Mouse (Mus musculus): ENCODE measurements around the gene Cd83. TPM values are rescaled to one million over a fixed set of nuclear protein-coding genes. Genes with fewer than 3 reads are reported as not detected.
A peak's percentile ranks its signal among the peaks of the same experiment; 100 is the strongest.

Gene Cd83
- 8.6 and 8.7 TPM in 2 replicates for polyA plus RNA-seq (2014; fragmentation: Nextera tagmentation; extraction: Ambion mirVana)

DNA sequence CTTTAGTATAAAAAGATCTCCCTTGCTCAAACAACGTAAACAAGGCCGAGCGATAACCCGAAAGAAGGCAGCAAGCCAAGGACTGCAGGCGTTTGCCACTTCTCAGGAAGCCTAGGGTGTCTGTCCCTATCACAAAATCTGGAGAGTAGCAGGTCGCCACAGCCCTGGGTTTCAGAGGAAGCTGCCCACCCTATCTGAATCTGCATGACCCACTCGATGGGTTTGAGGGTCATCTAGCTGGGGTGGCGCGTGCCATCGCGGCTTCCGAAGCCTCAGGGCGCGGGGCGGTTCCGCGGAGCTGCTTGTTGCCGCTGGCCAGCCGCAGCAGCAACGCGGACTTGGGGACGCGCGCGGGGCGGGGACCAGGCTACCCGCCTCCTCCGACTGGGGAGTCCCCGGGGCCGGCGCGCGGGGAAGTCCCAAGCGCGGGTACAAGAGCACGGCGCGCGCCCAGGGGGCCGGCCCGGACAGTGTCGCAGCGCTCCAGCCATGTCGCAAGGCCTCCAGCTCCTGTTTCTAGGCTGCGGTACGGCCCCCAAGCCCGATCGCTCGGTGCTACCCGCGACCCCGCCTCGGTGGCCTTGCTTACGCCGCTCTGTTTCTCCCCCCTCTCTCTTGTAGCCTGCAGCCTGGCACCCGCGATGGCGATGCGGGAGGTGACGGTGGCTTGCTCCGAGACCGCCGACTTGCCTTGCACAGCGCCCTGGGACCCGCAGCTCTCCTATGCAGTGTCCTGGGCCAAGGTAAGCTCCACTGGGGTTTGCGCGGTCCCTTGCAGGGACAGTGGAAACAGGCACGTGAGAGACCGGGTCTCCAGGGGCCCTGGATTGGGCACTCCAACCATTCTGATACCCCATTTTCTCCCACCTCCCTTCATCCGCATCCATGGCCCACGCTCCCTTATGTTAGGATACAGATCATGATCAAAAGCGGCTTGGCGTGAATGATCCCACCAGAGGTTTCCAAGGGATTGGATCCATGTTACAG, at the start of gene Cd83:
TSS of gene Cd83 (plus strand) at position 51 of the 987 bp plus-strand sequence.
- DNase-seq (ENCODE audit: low spot score) (peak; percentile 72), ATAC-seq (ENCODE audit: insufficient number of reproducible peaks, low FRiP score, low TSS enrichment, low read depth) (no peak; the same call in 1 of the 2 replicates)
- Histone ChIP-seq H3K9me3 (ENCODE audit: control insufficient read depth, low read length) (no peaks in the 10 kb centered on the region), H3K4me2 (ENCODE audit: low read depth, severe bottlenecking) (peak within 1 kb of the TSS; percentile 98), H3K9ac (ENCODE audit: low read length) (peak within 1 kb of the TSS; percentile 76), H3K4me3 (ENCODE audit: low read depth, low read length) (peak within 1 kb of the TSS; percentile 61), H3K36me3 (ENCODE audit: control insufficient read depth, insufficient read depth, low read length) (no peaks in the 10 kb centered on the region), H3K27me3 (ENCODE audit: control insufficient read depth, insufficient read depth, low read length) (peaks cover 5% of the 10 kb centered on the region; the same call in 1 of the 2 replicates), H3K4me1 (ENCODE audit: control insufficient read depth, insufficient read depth, low read length) (peaks cover 13% of the 10 kb centered on the region), H3K27ac (replicated peaks; ENCODE audit: low read depth, low read length) (no peak within 1 kb of the TSS)
- WGBS, result 5% methylated on average over 65 of the region's 73 CpGs

DNA sequence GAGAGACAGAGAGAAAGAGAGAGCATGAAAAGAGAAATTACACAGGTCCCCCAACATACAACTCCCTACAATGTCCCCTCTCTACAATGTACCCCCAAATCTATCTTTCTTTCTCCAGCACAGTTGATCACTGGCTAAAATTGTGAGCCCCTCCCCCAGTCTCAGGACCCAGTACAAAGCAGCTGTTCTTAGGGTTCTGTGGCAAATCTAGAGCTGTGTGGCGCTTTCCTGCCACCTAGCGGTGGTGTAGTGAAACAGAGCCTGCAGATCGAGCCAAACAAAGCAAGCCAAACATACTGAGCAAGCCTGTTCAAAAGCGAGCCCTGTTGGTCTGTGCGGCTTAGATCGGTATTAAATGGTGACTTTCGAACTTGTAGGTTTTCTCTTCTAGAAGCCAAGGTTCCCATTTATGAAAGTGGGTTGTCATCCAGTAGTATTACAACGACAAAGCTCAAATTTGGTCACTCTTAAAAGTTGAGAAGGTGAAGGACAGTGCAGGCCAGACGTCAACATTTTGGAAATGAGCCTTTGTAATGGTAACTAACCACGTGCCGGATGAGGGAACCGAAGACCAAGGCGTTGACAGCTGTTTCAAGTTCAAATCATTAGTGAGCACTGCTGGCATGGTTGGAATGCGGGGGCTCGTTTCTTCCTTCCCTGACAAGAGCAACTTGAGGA, 44.8 kb upstream of the Cd83 start:
- H3K9ac ChIP-seq (ENCODE audit: low read length), result no peak overlapping the region
- H3K9me3 ChIP-seq (ENCODE audit: control insufficient read depth, low read length), result no peaks in the 10 kb centered on the region
- ATAC-seq (ENCODE audit: insufficient number of reproducible peaks, low FRiP score, low TSS enrichment, low read depth), result no peak
- H3K4me1 ChIP-seq (ENCODE audit: control insufficient read depth, insufficient read depth, low read length), result no peaks in the 10 kb centered on the region
- H3K27ac ChIP-seq (replicated peaks; ENCODE audit: low read depth, low read length), result no peak overlapping the region
- no peaks in the 10 kb centered on the region for H3K27me3 ChIP-seq (ENCODE audit: control insufficient read depth, insufficient read depth, low read length)
- no peak overlapping the region for H3K4me3 ChIP-seq (ENCODE audit: low read depth, low read length)
- H3K36me3 ChIP-seq (ENCODE audit: control insufficient read depth, insufficient read depth, low read length), result no peaks in the 10 kb centered on the region
- WGBS, result 35% methylated on average over 15 of the region's 15 CpGs
- no peak overlapping the region for H3K4me2 ChIP-seq (ENCODE audit: low read depth, severe bottlenecking)
- DNase-seq (ENCODE audit: low spot score), result peak; percentile 93

DNA sequence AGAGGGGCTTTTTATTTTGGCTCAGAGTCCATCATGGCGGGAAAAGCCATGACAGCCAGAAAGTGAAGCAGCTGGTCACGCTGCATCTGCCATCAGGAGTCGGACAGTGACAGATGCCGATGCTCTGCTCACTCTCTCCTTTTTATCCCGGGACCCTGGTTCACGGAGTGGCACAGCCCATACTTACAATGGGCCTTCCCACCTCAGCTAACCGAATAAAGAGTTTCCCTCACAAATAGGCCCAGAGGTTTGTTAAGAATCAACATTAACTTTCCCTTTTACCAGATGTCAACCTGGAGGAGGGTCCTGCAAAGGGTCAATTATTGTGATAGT, 44.3 kb upstream of the Cd83 start:
- no peaks in the 10 kb centered on the region for H3K9me3 ChIP-seq (ENCODE audit: control insufficient read depth, low read length)
- no peaks in the 10 kb centered on the region for H3K27me3 ChIP-seq (ENCODE audit: control insufficient read depth, insufficient read depth, low read length)
- H3K9ac ChIP-seq (ENCODE audit: low read length), result no peak overlapping the region
- H3K4me2 ChIP-seq (ENCODE audit: low read depth, severe bottlenecking), result no peak overlapping the region
- H3K4me3 ChIP-seq (ENCODE audit: low read depth, low read length), result no peak overlapping the region
- DNase-seq (ENCODE audit: low spot score), result no peak
- H3K4me1 ChIP-seq (ENCODE audit: control insufficient read depth, insufficient read depth, low read length), result no peaks in the 10 kb centered on the region
- no peak for ATAC-seq (ENCODE audit: insufficient number of reproducible peaks, low FRiP score, low TSS enrichment, low read depth)
- H3K36me3 ChIP-seq (ENCODE audit: control insufficient read depth, insufficient read depth, low read length), result no peaks in the 10 kb centered on the region
- WGBS, result 78% methylated on average over 7 of the region's 7 CpGs
- no peak overlapping the region for H3K27ac ChIP-seq (replicated peaks; ENCODE audit: low read depth, low read length)

DNA sequence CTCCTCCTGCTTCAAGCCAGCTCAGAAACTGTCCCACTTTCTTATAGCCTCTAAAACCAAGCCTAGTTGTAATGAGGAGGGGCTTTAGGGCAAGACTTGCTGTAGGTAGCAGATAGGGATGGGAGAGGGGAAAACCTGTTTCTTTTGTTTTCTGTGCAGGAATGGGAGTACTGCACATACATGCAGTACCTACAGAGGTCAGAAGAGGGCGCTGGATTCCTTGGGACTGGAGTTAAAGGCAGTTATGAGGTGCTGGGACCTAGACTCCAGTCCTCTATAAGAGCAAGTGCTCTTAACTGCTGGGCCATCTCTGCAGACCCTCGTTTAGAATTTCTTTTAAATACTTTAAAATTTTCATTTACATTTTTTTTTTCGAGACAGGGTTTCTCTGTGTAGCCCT, 41.9 kb upstream of the Cd83 start:
- Histone ChIP-seq H3K4me3 (ENCODE audit: low read depth, low read length) (no peak overlapping the region), H3K4me1 (ENCODE audit: control insufficient read depth, insufficient read depth, low read length) (no peaks in the 10 kb centered on the region), H3K9me3 (ENCODE audit: control insufficient read depth, low read length) (no peaks in the 10 kb centered on the region), H3K9ac (ENCODE audit: low read length) (no peak overlapping the region), H3K27ac (replicated peaks; ENCODE audit: low read depth, low read length) (no peak overlapping the region), H3K36me3 (ENCODE audit: control insufficient read depth, insufficient read depth, low read length) (no peaks in the 10 kb centered on the region), H3K4me2 (ENCODE audit: low read depth, severe bottlenecking) (no peak overlapping the region), H3K27me3 (ENCODE audit: control insufficient read depth, insufficient read depth, low read length) (no peaks in the 10 kb centered on the region)
- ATAC-seq (ENCODE audit: insufficient number of reproducible peaks, low FRiP score, low TSS enrichment, low read depth), result no peak
- 73% methylated on average over 3 of the region's 3 CpGs for WGBS
- no peak for DNase-seq (ENCODE audit: low spot score)

DNA sequence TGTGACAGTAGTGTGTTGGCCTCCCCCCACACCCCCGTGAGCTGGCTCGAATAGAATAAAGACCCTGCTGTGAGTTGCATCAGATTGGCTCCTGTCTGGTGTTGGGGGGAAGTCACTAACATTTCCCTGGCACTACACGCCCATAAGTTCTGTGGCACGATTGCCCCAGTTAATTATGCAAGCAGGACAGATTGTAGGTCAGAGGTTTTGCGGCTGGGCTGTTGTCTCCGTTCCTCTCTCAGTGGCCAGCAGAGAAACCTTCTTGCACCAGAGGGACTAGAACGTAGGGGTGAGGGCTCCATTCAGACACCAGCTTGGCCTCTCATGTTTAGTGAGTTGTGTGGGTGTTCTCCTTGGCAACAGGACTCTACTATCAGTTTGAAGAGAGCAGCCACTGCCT, 40.3 kb upstream of the Cd83 start:
- no peak overlapping the region for H3K9ac ChIP-seq (ENCODE audit: low read length)
- ATAC-seq (ENCODE audit: insufficient number of reproducible peaks, low FRiP score, low TSS enrichment, low read depth) (no peak), DNase-seq (ENCODE audit: low spot score) (no peak)
- H3K9me3 ChIP-seq (ENCODE audit: control insufficient read depth, low read length), result no peaks in the 10 kb centered on the region
- H3K4me2 ChIP-seq (ENCODE audit: low read depth, severe bottlenecking), result no peak overlapping the region
- H3K27me3 ChIP-seq (ENCODE audit: control insufficient read depth, insufficient read depth, low read length), result no peaks in the 10 kb centered on the region
- H3K27ac ChIP-seq (replicated peaks; ENCODE audit: low read depth, low read length), result no peak overlapping the region
- H3K36me3 ChIP-seq (ENCODE audit: control insufficient read depth, insufficient read depth, low read length), result no peaks in the 10 kb centered on the region
- H3K4me1 ChIP-seq (ENCODE audit: control insufficient read depth, insufficient read depth, low read length), result no peaks in the 10 kb centered on the region
- no peak overlapping the region for H3K4me3 ChIP-seq (ENCODE audit: low read depth, low read length)
- WGBS, result 87% methylated on average over 7 of the region's 7 CpGs

DNA sequence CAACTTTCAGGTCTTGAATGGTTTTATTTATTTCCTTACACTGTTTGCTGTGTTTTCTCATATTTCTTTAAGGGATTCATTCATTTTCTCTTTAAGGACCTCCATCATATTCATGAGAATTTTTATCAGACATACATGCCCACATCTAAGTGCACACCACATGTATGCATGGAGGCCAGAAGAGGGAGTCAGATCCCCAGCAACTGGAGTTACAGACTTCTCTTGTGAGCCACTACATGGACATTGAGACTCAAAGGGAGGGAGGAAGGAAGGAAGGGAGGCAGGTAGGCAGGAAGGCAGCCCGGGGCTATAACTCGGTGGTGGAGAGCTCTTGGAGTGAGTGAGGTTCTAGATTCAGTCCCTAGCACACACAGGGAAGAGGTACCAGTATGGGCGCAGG, 34.3 kb upstream of the Cd83 start:
- ATAC-seq (ENCODE audit: insufficient number of reproducible peaks, low FRiP score, low TSS enrichment, low read depth) (no peak), DNase-seq (ENCODE audit: low spot score) (no peak)
- no peaks in the 10 kb centered on the region for H3K9me3 ChIP-seq (ENCODE audit: control insufficient read depth, low read length)
- no peak overlapping the region for H3K27ac ChIP-seq (replicated peaks; ENCODE audit: low read depth, low read length)
- 85% methylated on average over 3 of the region's 3 CpGs for WGBS
- H3K4me1 ChIP-seq (ENCODE audit: control insufficient read depth, insufficient read depth, low read length), result no peaks in the 10 kb centered on the region
- no peaks in the 10 kb centered on the region for H3K36me3 ChIP-seq (ENCODE audit: control insufficient read depth, insufficient read depth, low read length)
- H3K27me3 ChIP-seq (ENCODE audit: control insufficient read depth, insufficient read depth, low read length), result no peaks in the 10 kb centered on the region
- no peak overlapping the region for H3K4me2 ChIP-seq (ENCODE audit: low read depth, severe bottlenecking)
- H3K4me3 ChIP-seq (ENCODE audit: low read depth, low read length), result no peak overlapping the region
- H3K9ac ChIP-seq (ENCODE audit: low read length), result no peak overlapping the region

DNA sequence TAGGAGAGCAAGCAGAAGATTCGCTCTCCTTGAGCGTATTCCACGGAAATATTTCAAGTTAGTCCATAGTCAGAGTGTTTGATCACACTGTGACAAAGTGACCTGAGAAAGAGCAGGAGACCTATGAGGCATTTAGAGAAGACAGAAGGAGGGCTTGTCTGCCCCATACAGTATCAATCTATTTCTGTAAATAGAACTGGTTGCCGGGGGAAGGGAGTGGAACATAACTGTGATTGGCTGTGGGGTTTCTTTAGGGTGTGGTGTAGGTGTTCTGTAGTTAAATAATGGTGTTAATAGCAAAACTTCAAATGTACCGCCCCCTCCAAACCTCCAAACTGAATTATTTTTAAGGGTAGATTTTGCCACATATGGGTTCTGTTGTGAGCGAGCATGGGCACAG, 33.6 kb upstream of the Cd83 start:
- 91% methylated on average over 6 of the region's 6 CpGs for WGBS
- no peaks in the 10 kb centered on the region for H3K9me3 ChIP-seq (ENCODE audit: control insufficient read depth, low read length)
- H3K27ac ChIP-seq (replicated peaks; ENCODE audit: low read depth, low read length), result no peak overlapping the region
- H3K4me1 ChIP-seq (ENCODE audit: control insufficient read depth, insufficient read depth, low read length), result no peaks in the 10 kb centered on the region
- H3K9ac ChIP-seq (ENCODE audit: low read length), result no peak overlapping the region
- H3K4me2 ChIP-seq (ENCODE audit: low read depth, severe bottlenecking), result no peak overlapping the region
- no peaks in the 10 kb centered on the region for H3K36me3 ChIP-seq (ENCODE audit: control insufficient read depth, insufficient read depth, low read length)
- H3K4me3 ChIP-seq (ENCODE audit: low read depth, low read length), result no peak overlapping the region
- no peaks in the 10 kb centered on the region for H3K27me3 ChIP-seq (ENCODE audit: control insufficient read depth, insufficient read depth, low read length)
- no peak for DNase-seq (ENCODE audit: low spot score)
- no peak for ATAC-seq (ENCODE audit: insufficient number of reproducible peaks, low FRiP score, low TSS enrichment, low read depth)

DNA sequence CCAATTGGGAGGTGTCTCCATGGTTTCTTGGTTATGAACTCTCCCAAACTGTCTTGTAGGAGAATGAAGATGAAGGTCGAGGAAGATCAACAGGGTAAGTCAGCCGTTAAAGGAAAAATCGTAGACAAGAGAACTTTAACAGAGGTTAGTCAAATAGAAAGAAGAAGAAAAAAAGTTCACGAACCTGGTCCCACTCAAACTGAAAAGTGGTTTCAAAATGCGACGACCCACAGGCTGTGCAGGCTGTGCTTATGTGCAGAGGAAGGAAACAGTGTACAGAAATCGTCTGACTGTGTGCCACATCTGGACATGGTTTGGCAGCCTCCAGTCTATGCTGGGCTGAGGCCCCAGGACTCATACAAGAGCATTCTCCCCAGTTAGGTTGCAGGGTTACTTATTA, 32.2 kb upstream of the Cd83 start:
- 74% methylated on average over 7 of the region's 7 CpGs for WGBS
- Histone ChIP-seq H3K4me1 (ENCODE audit: control insufficient read depth, insufficient read depth, low read length) (no peaks in the 10 kb centered on the region), H3K36me3 (ENCODE audit: control insufficient read depth, insufficient read depth, low read length) (no peaks in the 10 kb centered on the region), H3K9me3 (ENCODE audit: control insufficient read depth, low read length) (no peaks in the 10 kb centered on the region), H3K27ac (replicated peaks; ENCODE audit: low read depth, low read length) (no peak overlapping the region), H3K27me3 (ENCODE audit: control insufficient read depth, insufficient read depth, low read length) (no peaks in the 10 kb centered on the region), H3K4me3 (ENCODE audit: low read depth, low read length) (no peak overlapping the region), H3K4me2 (ENCODE audit: low read depth, severe bottlenecking) (no peak overlapping the region), H3K9ac (ENCODE audit: low read length) (no peak overlapping the region)
- ATAC-seq (ENCODE audit: insufficient number of reproducible peaks, low FRiP score, low TSS enrichment, low read depth), result no peak
- no peak for DNase-seq (ENCODE audit: low spot score)
